Mouse (Mus musculus) MN1 (cell line): ENCODE data around the gene Csnk1g2.

Experiments
- DNase-seq: peaks from one replicate; pipeline ENCODE4 v3.0.0-alpha.2; 2016; ENCODE audit warnings: low spot score

Gene Csnk1g2

GRCm38 (mm10) chr10:80622661-80623456 is at the start of gene Csnk1g2:
Csnk1g2 (plus strand) TSS chr10:80622838.
- no peak for DNase-seq

- peak; percentile 48 for DNase-seq
These were observed 48.7 kb upstream of the Csnk1g2 start for GRCm38 (mm10) chr10:80573944-80574343.

GRCm38 (mm10) chr10:80574896-80575295 is 47.7 kb upstream of the Csnk1g2 start:
- no peak for DNase-seq

GRCm38 (mm10) chr10:80575925-80576324 is 46.7 kb upstream of the Csnk1g2 start:
- no peak for DNase-seq

GRCm38 (mm10) chr10:80576351-80577194 is 46.1 kb upstream of the Csnk1g2 start:
- DNase-seq: peak; percentile 75

- peak; percentile 96 for DNase-seq
These were observed 45.2 kb upstream of the Csnk1g2 start, which contains the start of gene Klf16 for GRCm38 (mm10) chr10:80577195-80578130. Klf16 (minus strand) TSS chr10:80577321.

GRCm38 (mm10) chr10:80578131-80578750 is 44.4 kb upstream of the Csnk1g2 start:
- peak; percentile 89 for DNase-seq

GRCm38 (mm10) chr10:80578911-80579310 is 43.7 kb upstream of the Csnk1g2 start:
- peak; percentile 90 for DNase-seq

- no peak for DNase-seq
These were observed 39.6 kb upstream of the Csnk1g2 start for GRCm38 (mm10) chr10:80583047-80583446.

GRCm38 (mm10) chr10:80584045-80584488 is 38.6 kb upstream of the Csnk1g2 start:
- DNase-seq: peak; percentile 80

- DNase-seq: no peak
These were observed 37.7 kb upstream of the Csnk1g2 start for GRCm38 (mm10) chr10:80584642-80585552.

- no peak for DNase-seq
These were observed 37.1 kb upstream of the Csnk1g2 start for GRCm38 (mm10) chr10:80585581-80585980.

GRCm38 (mm10) chr10:80586407-80587304 is 36.0 kb upstream of the Csnk1g2 start:
- no peak for DNase-seq

GRCm38 (mm10) chr10:80587305-80587657 is 35.4 kb upstream of the Csnk1g2 start:
- DNase-seq: no peak

- DNase-seq: peak; percentile 44
These were observed 33.3 kb upstream of the Csnk1g2 start for GRCm38 (mm10) chr10:80589127-80589878.

GRCm38 (mm10) chr10:80589879-80590854 is 32.5 kb upstream of the Csnk1g2 start, which contains the start of gene Abhd17a:
Abhd17a (minus strand) TSS chr10:80590341.
- peak; percentile 96 for DNase-seq

GRCm38 (mm10) chr10:80596318-80596717 is 26.3 kb upstream of the Csnk1g2 start:
- DNase-seq: no peak
